Mouse (Mus musculus) cerebellum, postnatal 14 days (tissue): ENCODE measurements around the gene Ccdc7a.
"Not testable (repeated sequence)": the region's sequence is repeated elsewhere in the genome, so short reads cannot be mapped to it uniquely, and the experiment has no call there.

Source experiments
- DNase-seq, 2 experiments: peaks; one replicate each; pipeline ENCODE4 v3.0.0; 2021; ENCODE audit warnings: mixed read lengths in 2 of 2

The Ccdc7a gene

DNA sequence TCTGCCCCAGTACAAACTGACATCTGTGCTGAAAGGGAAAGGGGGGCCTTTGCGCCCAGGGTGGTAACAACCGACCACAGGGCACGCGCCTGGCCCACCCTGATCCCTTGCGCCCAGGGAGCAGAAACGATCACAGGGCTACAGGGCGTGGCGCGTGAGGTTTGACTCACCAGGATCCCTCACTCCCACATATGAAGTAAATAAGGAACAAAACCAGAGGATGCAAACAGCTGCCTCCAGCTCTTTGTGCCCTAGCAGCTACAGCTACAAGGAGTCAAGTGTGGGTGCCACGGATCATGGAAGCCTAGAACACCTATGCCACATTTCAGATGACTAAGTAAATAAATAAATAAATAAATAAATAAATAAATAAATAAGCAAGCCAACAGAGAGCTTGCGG lies at the start of gene Ccdc7a:
Ccdc7a (minus strand) TSS at position 101 of the 400 bp plus-strand sequence.
- not testable (repeated sequence) for DNase-seq

DNA sequence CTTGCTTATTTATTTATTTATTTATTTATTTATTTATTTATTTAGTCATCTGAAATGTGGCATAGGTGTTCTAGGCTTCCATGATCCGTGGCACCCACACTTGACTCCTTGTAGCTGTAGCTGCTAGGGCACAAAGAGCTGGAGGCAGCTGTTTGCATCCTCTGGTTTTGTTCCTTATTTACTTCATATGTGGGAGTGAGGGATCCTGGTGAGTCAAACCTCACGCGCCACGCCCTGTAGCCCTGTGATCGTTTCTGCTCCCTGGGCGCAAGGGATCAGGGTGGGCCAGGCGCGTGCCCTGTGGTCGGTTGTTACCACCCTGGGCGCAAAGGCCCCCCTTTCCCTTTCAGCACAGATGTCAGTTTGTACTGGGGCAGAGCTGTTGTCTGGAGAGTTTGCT lies 1.5 kb upstream of the Ccdc7a start, which contains the start of gene Ccdc7b:
Ccdc7b (plus strand) TSS at position 301 of the 400 bp plus-strand sequence.
- not testable (repeated sequence) for DNase-seq

DNA sequence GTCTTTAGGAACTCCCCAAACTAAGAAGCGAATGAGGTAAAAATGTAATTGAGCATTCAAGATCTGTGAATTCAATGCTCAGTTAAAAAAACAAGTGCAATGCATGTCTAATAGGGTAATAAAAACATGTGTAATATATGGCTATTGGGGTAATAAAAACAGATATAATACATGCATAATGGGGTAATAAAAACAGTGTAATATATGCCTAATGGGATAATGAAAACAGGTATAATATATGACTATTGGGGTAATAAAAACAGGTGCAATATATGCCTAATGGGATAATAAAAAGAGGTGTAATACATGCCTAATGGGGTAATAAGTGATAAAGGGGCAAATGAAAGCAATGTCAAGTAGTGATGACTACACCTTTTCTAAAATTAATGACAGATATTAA lies 73.9 kb downstream of the Ccdc7a start:
- no peak for DNase-seq

DNA sequence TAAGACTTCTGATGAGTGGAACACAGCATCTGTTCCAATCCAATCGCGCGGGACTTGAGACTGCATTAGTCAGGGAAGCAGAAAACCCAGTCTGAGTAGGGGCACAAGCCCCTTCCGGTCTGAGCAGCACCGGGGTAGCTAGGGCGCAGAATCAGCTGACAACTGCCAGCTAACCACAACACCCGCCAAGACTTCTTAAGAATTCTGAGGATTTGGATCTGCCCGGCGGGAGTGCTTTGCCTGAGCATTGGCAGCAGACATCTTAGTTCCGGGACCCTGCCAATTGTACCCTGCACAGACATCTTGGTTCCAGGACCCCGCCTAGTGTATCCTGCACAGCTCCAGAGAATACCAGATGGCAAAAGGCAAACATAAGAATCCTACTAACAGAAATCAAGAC lies 116.4 kb downstream of the Ccdc7a start:
- DNase-seq: peak; percentile 12 to 24

DNA sequence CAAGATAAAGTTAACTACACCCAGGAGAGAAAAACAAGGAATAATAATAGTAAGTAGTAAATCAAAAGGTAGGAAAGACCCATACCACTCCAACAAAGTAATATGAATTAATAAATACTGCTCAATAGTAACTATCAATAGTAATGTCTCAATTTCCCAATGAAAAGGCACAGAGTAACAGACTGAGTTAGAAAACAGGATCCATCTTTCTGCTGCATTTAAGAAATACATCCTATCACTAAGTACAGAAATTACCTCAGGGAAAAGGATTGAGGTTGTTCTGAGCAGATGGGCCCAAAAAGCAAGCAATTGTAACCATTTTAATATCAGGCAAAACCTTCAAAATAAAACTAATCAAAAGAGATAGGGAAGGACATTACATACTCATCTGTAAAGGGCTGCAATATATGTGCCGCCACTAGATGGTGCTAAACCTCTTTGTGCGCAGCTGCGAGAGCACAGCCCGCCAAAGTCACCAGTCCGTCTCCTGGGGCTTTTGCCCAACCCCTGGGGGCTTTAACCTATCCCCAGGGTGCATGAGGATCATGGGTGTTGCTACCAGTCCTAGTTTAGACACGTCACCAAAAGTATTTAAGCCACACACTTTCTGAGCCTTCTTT lies 124.2 kb downstream of the Ccdc7a start:
- peak; percentile 63 to 74 for DNase-seq

DNA sequence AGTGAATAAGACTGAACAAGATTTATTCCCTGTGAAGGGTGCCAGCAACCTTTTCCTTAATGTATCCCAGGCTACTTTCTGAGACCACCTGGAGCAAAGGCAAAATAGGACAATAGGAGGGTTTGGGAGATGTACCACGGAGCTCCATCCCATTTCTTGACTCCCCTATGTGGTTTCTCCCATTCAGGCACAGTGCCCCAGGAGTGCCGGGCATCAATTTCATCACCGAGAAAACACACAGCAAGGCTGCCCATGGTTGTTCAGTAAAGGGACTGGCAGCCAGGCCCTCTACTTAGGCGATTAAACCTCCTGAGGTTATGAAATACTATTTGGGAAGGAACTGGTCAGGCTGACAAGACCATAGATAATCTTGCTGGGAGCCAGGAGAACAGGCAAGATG lies 131.9 kb downstream of the Ccdc7a start:
- no peak for DNase-seq

DNA sequence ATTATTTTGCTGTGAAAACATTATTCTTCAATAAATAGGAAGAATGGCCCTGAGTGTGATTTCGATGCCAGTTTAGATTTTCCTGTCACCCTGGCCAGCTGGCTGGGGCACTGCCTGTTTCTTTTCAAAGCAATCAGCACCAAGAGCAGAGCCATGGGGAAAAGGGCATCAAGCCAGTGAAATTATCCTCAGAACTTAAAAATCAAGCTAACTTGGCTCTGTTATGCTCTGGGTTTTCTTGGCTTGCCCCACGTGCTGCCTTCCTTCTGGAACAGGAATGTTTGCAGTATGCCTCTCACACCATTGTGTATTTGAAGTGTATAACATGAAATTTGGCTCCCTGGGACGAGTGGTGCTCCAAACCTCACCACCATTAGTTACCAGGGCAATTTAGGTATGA lies 182.6 kb downstream of the Ccdc7a start:
- peak; percentile 4 to 17 for DNase-seq

DNA sequence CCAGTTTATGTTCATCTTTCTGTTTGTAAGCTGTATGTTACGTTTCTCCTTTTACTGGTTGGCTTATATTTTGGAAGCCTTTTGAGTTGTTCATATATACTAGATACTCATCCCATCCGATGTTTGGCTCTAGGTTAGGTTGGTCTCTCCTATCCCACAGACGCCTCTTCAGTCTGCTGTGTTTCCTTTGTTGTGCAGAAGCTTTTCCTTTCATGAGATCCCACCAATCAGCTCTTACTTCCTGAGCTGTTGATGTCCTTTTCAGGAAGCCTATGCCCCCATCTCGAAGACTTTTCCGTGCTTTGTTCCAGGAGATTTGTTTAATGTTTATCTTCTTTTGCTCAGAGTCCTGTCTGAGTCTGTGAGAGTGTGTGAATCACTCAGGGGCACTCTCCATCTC lies 221.6 kb downstream of the Ccdc7a start:
- no peak for DNase-seq

DNA sequence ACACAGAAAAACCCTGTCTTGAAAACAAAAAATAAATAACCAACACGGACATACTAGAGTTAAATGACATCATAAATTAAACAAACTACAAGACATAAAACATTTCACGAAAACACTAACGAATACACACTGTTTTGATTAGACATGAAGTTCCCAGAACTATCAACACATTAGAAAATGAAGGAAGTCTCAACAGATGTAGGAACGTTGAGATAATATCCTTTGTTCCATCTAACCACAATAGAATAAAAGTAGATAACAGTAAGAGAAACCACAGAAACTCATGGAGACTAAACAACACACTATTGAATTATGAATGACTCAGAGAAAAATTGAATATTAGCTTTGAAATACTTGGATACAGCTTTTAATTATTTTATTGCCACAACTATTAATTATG lies 252.8 kb downstream of the Ccdc7a start:
- no peak for DNase-seq

DNA sequence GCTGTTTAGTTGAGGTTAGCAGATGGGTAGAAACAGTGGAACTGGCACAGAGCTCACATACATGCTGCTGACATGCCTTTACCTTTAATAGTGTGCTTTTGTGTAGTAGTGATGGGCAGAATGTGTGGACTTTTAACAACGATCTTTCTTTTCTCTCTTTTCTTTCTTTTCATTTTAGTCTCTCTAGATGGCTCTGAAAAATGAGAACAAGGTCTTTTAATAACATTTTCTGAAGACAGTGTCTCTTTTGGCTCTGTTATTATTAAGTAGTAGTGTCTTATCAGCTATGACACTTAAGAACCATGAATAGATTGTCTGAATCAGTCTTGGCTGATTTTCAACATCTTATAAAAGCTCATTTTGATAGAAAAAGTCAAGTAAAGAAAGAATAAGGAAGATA lies 266.7 kb downstream of the Ccdc7a start, which contains the start of gene Gm3952:
Gm3952 (minus strand) TSS at position 101 of the 400 bp plus-strand sequence.
- no peak for DNase-seq

DNA sequence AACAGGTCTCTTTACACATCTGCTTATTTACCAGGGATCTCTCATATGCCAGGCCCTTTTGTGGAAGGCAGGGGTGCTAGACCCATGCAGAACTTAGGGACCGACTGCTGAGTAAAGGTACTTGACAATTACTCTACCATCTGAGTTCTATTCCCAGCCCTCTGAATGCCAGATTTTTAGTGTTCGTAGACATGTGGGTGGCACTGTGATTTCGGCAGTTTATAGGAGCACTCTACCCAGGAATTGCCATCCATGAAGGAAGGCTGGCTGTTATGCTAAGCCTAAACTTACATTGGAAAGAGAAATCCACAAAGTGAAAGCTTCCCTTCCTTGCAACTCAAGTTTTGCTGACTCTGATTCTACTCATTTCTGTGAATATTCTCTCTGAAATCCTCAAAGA lies 329.6 kb downstream of the Ccdc7a start:
- DNase-seq: no peak

DNA sequence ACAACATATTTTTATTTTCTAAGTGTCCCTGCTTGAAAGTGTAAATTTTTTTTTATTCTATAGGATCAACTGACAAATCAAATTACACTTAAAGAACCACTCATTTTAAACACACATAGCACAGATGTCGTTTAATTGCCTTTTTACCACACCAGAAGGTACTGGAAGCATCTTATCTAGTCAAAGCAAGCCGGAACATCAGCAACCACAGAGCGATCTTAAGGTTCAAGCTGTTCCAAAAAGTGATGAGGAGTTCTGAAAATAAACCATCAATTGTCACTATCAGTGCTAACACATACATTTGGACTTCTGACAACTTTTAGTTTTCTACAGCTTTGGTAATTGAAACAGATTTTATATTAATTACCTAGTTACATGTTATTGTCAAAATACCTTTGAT lies 331.2 kb downstream of the Ccdc7a start:
- DNase-seq: no peak

DNA sequence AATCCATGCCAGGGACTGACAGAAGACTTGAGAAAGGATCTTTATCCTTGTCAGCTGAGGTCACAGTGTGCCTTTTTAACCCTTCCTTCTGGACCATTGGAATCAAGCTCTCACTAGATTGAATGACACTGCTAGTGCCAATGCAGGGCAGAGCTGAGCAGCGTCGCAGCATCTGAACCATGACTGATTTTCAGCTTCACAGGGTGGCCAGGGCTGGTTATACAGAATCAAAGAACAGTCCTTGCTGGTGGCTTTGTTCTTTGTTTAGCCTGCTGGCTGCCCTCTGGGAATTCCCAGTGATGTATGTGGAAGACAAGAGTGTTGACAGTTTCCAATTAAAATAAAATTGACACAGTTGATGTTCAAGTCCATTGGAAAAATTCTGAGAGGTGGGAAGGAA lies 333.1 kb downstream of the Ccdc7a start:
- DNase-seq: no peak

DNA sequence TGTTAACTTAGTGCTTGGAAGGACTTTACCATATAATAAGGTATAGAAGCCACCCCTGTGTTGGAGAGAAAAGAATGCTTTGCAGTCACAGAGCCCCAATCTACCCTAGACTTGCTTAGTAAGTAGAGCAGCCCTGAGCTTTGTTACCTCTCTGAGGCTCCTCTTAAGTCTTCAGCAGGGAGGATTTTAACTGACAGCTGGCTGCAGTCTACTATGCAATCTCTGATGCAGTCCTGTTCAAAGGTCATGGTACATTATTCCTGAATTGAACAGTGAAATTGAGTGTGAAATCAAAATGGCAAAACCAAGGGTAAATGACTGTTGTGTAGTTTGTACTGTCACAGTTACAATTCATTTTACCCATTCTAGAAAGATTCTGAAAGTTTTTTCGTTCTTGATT lies 338.1 kb downstream of the Ccdc7a start:
- no peak for DNase-seq

DNA sequence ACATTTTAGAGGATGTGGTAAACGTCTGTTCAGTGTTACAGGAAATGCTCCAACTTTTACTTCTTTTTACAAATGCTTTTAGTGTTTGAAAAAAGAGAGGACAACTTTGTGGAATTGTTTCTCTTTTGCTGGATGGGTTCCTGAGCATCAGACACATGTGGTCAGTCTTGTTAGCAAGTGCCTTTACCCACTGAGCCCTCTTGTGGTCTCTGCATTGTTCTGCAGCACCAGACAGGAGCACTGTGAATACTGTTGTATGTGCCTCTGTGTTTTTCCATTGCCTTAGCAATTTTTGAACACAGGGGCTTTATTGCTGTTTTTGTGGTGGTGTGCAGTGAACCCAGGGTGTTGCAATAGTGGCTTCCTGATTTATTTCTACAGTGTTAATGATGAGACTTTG lies 340.5 kb downstream of the Ccdc7a start:
- peak; percentile 34 for DNase-seq

DNA sequence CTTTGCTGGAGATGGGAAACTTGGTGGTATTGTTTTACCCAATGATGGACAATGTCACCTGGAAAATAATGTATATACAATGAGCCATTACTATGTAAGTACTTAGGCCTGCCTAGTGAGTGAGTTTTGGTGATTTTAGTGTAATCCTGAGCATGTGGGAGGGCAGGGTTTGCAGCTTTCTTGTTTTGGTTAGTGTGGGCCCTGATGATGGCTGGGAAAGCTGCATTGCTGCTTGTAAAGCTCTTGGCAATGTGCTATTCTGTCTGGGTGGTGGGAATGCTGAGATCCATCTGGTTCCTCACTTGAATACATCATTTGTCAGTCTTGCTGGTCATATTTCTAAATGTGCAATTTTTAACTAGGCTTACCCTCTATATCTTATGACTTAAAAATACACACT lies 349.1 kb downstream of the Ccdc7a start:
- no peak for DNase-seq

DNA sequence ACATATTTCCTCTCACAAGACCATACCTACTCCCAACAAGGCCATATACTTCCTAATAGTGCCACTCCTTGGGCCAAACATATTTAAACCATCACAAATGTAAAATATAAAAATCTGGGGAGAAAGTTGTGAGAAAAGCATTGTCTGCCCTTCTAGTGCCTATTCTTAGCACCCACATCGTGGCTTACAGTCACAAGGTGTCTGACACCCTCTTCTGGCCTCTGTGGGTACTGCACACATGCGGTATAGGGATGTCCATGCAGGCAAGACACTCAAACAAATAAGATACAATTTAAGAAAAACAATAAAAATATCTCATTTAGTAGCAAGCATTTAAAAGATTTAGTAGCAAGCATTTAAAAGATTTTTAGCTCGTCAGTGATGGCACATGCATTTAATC lies 356.1 kb downstream of the Ccdc7a start:
- peak; percentile 80 to 91 for DNase-seq

DNA sequence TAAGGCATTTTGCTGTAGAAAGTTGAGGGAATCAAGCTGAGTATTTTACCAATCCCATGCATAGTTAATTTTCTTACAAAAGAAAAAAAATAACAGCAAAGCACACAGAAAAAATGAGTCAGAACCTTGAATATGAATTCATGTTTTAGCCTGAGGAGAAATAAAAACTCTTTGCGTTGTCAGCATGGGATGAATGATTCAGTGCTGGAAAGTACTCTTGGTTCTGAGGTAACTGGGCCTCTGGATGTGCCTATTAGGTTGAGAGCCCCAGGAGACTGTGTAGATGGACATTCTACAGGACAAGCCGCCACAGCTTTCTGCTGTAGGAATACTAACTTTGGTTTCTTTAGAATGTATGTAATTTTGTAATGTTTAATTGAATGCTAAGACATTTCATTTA lies 360.5 kb downstream of the Ccdc7a start:
- no peak for DNase-seq

DNA sequence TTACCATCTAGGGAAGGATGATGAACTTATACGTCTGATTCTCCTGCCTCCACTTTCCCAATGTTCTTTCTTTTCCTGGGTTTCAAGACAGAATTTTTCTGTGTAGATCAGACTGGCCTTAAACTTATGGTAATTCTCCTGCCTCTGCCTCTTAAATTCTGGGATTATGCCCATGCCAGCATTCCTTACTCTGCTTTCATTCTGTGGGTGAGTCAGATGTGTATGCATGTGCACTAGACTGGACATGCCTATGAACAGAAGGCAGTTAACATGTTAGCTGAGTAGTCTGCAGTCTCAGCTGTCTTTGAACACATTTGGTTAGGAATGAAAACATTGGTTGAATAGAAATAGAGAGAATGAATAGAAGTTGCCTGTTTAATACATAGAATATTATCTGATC lies 360.9 kb downstream of the Ccdc7a start:
- no peak for DNase-seq

DNA sequence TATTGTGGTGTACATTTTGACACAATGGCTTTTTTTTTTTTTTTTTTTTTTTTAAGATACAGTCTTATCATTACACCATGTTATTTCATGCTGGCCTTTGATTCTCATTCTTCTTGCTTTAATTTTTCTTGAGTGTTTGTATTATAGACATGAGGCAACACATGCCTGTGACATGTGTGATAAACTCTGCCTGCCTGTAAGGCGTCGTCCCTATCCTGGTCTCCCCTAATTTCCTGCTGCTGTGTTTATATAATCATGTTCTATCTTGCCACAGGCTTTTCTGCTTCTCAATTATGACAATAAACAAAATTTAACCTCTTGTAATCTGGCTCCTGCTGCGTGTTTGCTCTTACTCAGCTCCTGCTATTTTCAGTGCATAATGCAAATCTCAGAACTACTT lies 367.4 kb downstream of the Ccdc7a start:
- DNase-seq: no peak

DNA sequence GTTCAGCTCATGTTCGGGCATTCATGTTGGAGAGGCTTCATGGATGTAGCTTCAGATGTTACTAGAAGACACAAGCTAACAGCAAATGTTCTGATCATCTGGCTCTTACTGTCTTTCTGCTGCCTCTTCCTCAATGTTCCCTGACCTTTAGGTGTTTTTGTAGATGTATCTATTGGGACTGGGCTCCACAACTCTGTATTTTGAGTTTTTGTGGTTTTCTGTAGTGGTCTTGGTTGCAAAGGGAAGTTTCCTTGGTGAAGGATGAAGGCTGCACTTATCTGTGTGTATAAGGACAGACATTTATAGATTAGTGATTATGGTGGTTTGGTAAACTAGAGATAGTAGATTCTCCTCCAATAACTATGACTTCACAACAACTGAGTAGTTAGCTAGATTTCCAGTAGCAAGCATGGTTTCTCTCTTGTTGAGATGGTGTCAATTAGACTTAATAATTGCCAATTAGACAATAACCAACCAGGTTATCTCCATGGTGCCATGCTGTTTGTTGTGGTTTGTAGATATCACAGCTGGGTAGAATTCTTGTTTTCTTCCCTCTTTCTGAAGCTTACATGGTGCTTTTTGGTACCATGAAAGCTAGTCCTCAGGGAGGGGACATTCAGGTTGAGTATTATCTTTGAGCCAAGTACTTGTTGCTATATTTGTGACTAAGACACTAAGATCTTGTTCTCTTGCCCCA lies 368.5 kb downstream of the Ccdc7a start:
- no peak for DNase-seq

DNA sequence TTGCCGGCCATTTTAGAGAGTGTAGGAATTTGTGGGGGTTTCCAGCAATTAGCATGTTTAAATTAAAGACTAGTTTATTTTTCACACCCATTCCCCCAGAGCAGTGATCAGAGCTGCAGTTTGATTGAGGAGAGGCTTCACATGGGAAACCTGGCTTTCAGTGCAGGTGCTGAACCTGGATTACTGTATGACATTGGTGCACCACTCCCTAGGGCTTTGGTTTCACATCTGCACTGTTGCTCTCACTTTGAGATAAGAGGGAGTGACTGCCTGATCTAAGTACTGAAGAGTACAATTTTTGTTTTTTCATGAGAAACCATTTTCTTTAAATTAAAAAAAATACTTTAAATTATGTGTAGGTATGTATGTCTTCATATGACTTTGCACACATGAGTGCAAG lies 375.3 kb downstream of the Ccdc7a start:
- DNase-seq: no peak

DNA sequence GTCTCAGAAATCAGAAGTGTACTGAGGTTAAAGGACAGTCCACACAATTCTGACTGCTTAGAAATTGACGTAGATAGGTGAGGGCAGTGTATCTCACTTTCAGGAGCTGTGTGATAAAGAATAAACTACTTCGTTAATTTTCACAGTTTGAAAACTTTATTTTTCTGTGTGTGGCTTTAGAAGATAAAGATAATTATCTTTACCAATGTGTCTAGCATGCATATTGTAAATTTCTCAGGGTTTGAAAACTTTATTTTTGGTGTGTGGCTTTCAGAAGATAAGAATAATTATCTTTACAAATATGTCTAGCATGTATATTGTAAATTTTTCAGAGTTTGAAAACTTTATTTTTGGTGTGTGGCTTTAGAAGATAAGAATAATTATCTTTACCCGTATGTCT lies 376.6 kb downstream of the Ccdc7a start:
- DNase-seq: no peak

DNA sequence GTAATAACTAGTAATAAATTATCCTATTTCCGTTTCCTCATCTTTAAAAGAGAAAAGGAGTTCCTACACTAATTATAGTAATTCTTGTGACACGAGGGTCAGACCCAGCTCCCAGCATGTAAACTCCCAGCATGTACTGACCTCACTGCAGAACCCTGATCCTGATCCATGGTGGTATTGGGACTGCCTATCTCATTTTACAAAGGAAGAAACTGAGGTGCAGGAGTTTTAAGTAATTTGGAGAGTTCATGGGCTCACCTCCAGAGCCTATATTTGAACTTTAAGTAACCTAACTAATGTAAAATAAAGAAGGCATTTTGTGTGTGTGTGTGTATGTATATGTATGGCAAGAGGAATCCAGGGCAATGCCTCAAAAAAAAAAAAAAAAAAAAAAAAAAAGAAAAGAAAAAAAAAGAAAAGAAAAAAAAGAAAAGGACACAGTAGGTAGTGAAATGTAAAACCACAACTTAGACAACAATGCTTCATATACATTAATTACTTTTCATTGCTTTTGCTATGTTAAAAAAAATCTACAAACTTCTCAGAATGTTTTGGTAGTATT lies 378.8 kb downstream of the Ccdc7a start:
- DNase-seq: no peak
